Mouse (Mus musculus) frontal cortex, adult 2 months (tissue): ENCODE data around the gene Grm8. TPM values are rescaled to one million over a fixed set of nuclear protein-coding genes. Genes with fewer than 3 reads are reported as not detected.

Experiments
- DNase-seq, 2 experiments: peaks; one replicate each; pipeline ENCODE4 v3.0.0; 2022; ENCODE audit warnings: low spot score in 1 of 2; ENCODE audit errors: extremely low spot score in 1 of 2
- polyA plus RNA-seq: library from polyadenylated mRNA; depleted of rRNA; stranded (reverse); fragments of >200 nt; gene quantifications from 2 replicates; pipeline ENCODE4 v1.2.3, GENCODE M21; 2012

The Grm8 gene
- polyA plus RNA-seq, 1 experiment = 14.2 TPM

GRCm38 (mm10) chr6:27314273-27315009, 820.5 kb downstream of the Grm8 start:
- no peak for DNase-seq

GRCm38 (mm10) chr6:27310401-27310800, 824.6 kb downstream of the Grm8 start:
- no peak for DNase-seq

- no peak for DNase-seq
Measured at GRCm38 (mm10) chr6:27305351-27305750, 829.6 kb downstream of the Grm8 start.

GRCm38 (mm10) chr6:27264972-27265371, 870.0 kb downstream of the Grm8 start:
- no peak for DNase-seq

GRCm38 (mm10) chr6:27262611-27263010, 872.4 kb downstream of the Grm8 start:
- DNase-seq = no peak

- peak in 1 of 2 experiments; percentile 2 for DNase-seq
Measured at GRCm38 (mm10) chr6:27240416-27240815, 894.6 kb downstream of the Grm8 start.

- DNase-seq = no peak
Measured at GRCm38 (mm10) chr6:27239968-27240367, 895.0 kb downstream of the Grm8 start.
